Mouse (Mus musculus) spleen, adult 2 months (tissue): ENCODE measurements around the gene Scarf2.

Source experiments
- CTCF ChIP-seq: fragments of 200-500 bp; IDR thresholded peaks from 2 replicates; pipeline ENCODE4 v1.5.1; 2011; ENCODE audit warnings: mild to moderate bottlenecking, inconsistent platforms; ENCODE audit not compliant: insufficient read depth, insufficient read length, insufficient replicate concordance; ENCODE audit errors: extremely low read depth
- POLR2A ChIP-seq: fragments of 200-500 bp; IDR thresholded peaks from 2 replicates; pipeline ENCODE4 v1.6.1; 2011; ENCODE audit warnings: low read depth, low read length, inconsistent platforms

GRCm38 (mm10) chr16:17839976-17840375 is 42.9 kb downstream of the Scarf2 start:
- TF ChIP-seq CTCF: no peak
- no peak for TF ChIP-seq POLR2A
